Mouse (Mus musculus): Measurements from ENCODE around the gene Nanos1.

GRCm38 (mm10) chr19:60799867-60800569, 44.2 kb downstream of the Nanos1 start:
- TF ChIP-seq CTCF (IDR thresholded peaks at IDR 0.05; ENCODE audit: control insufficient read depth, insufficient read depth, low read length) (no peak), POLR2A (IDR thresholded peaks at IDR 0.05; ENCODE audit: borderline replicate concordance, control insufficient read depth, low read depth, low read length) (no peak)
